Mouse (Mus musculus): ENCODE measurements around the gene Abhd2. TPM values are rescaled to one million over a fixed set of nuclear protein-coding genes. Genes with fewer than 3 reads are reported as not detected.
A peak's percentile ranks its signal among the peaks of the same experiment; 100 is the strongest.

Gene Abhd2
- polyA plus RNA-seq, 1 experiment from 2014 or later: 8.2 TPM

DNA sequence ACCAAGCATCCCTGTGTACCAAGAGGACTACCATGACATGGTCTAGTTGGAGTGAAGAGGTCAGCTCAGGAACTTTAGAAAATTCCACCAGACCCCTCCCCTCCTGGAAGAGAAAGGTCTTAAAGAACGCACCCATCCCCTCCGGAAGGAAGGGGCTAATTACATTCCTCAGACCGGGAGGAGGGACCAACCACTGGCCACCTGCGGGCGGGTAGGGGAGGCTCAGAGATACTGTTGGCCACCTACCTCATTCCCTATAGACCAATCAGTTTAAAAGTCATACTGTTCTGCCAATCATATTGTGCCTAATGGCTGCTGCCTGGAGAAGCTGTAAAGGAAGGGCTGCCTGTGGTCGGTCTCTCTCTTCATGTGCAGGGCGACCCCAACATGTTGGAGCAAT, 115.0 kb downstream of the Abhd2 start:
- 44% methylated on average over 7 of the region's 7 CpGs for WGBS (ENCODE audit: insufficient replicate concordance)
- Histone ChIP-seq H3K4me1 (replicated peaks) (peaks cover 7% of the 10 kb centered on the region), H3K4me2 (no peak overlapping the region), H3K27ac (no peak overlapping the region), H3K4me3 (replicated peaks) (no peak overlapping the region), H3K9ac (no peak overlapping the region), H3K27me3 (no peaks in the 10 kb centered on the region; the same call in 1 of the 2 replicates), H3K9me3 (replicated peaks) (no peaks in the 10 kb centered on the region), H3K36me3 (no peaks in the 10 kb centered on the region)
- ATAC-seq (ENCODE audit: low read depth) (no peak), DNase-seq (no peak)

DNA sequence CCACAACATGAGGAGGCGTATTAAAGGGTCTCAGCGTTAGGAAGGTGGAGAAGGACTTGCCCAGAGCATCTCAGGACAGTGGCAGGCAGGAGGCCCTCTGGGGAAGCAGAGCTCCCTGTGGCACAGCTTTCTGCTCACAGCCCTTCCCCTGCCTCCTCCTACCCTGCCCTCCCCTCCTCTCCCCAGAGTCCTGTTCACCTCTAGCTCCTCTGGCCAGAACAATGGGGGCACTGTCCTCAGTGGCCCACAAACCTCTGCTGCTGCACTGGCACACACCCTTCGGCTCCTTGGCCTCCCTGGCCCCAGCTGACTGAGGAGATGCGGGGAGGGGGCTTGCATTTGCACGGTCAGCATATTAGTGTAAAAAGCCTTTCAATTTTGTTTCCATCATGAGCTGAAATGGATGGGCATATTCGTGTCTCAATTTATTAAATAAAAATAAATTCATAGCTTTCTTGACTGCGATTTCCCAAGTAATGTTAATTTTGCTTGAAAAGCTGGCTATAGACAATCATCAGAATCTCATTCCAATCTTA, 115.7 kb downstream of the Abhd2 start:
- Histone ChIP-seq H3K36me3 (no peaks in the 10 kb centered on the region), H3K4me3 (replicated peaks) (no peak overlapping the region), H3K9me3 (replicated peaks) (no peaks in the 10 kb centered on the region), H3K4me2 (no peak overlapping the region), H3K9ac (no peak overlapping the region), H3K27ac (no peak overlapping the region), H3K27me3 (no peaks in the 10 kb centered on the region), H3K4me1 (replicated peaks) (peaks cover 14% of the 10 kb centered on the region)
- DNase-seq (no peak), ATAC-seq (ENCODE audit: low read depth) (no peak)
- WGBS (ENCODE audit: insufficient replicate concordance): 70% methylated on average over 7 of the region's 7 CpGs

DNA sequence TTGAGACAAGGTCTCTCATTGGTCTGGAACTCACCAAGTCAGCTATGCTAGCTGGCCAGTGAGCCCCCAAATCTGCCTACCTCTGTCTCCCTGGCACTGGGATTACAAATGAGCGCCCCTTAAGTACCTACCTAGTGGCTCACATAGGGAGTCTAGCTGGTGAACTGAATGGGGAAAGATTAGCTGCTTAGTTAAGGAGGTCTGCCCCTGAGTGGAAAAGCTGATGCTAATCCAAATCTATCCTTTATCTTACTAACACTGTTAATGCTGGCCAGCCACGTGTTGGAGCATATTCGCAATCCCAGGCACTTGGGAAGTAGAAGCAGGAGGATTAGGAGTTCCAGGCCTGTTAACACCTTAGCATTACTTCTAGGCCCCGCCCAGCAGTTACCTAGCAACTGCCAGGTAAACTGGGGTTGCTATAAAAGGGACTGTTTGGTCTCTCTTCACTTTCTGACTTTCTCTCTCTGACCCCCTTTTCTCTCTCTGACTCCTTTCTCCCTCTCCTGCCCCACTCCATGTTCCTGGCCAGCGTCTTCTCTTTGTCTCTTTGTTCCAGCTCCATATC, 117.2 kb downstream of the Abhd2 start:
- no peaks in the 10 kb centered on the region for H3K27me3 ChIP-seq
- peaks cover 21% of the 10 kb centered on the region for H3K4me1 ChIP-seq (replicated peaks)
- H3K4me2 ChIP-seq: no peak overlapping the region
- no peaks in the 10 kb centered on the region for H3K9me3 ChIP-seq (replicated peaks)
- H3K36me3 ChIP-seq: no peaks in the 10 kb centered on the region
- no peak for ATAC-seq (ENCODE audit: low read depth)
- H3K4me3 ChIP-seq (replicated peaks): no peak overlapping the region
- DNase-seq: no peak
- 67% methylated on average over 5 of the region's 5 CpGs for WGBS (ENCODE audit: insufficient replicate concordance)
- H3K9ac ChIP-seq: no peak overlapping the region
- H3K27ac ChIP-seq: no peak overlapping the region

DNA sequence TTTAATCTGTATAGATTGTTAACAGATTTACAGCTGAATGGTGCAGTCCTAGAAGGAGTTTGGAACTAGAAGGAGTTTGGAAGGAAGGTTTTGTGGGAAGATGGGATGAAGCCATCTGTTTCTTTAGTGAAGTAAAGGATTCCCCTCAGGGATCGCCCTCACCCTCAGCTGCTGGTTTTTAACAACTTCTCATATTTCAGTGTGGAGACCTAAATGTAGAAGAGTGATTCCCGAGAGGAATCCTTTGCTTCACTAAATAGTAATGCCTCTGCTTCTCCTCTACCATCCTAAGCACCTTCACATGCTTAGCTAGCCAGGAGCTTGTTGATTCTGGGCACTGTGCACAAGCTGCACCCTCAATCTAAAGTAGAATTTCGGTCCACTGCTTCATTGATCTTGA, 118.5 kb downstream of the Abhd2 start:
- H3K9ac ChIP-seq: peak overlapping the region; percentile 78
- 21% methylated on average over 3 of the region's 3 CpGs for WGBS (ENCODE audit: insufficient replicate concordance)
- no peaks in the 10 kb centered on the region for H3K27me3 ChIP-seq
- H3K4me3 ChIP-seq (replicated peaks): peak overlapping the region; percentile 76
- H3K4me1 ChIP-seq (replicated peaks): peaks cover 21% of the 10 kb centered on the region
- ATAC-seq (ENCODE audit: low read depth) (no peak), DNase-seq (no peak)
- H3K27ac ChIP-seq: peak overlapping the region; percentile 89
- no peaks in the 10 kb centered on the region for H3K9me3 ChIP-seq (replicated peaks)
- peak overlapping the region; percentile 90 for H3K4me2 ChIP-seq
- H3K36me3 ChIP-seq: peaks cover 2% of the 10 kb centered on the region; the same call in 1 of the 2 replicates

DNA sequence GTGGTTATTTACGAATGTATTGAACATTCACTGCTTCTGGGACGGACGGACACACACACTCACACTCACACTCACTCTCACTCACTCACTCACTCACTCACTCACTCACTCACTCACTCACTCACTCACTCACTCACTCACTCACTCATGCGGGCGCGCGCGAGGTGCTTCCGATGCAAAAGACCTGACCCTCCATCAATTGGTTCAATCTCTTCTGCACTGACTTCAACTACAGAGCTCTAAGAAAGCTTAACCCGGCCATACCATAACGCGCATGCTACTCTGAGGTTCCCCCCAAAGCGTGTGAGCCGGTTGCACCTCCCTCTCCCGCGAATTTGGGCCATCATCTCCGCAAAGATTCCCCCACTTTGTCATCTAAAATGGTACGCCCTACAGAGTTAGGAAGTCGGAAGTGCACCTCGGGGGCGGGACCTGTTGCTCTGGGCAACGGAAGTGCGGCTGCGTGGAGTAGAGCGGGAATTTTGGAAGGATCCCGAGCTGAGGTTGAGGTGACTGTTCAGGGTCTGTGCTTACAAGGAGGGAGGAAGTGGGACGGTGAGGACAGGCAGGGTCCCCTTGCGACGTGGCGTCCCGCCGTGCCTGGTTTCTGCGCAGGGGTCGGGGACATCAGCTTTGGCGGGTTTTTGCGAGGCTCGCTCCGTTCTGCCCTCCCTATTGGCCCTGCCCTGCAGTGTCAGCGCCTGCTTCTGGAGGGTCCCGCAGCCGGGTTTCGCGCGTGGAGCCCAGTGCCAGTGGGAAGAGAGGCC, 119.1 kb downstream of the Abhd2 start, which contains the start of gene Fanci:
TSS of gene Fanci (plus strand) at position 47 of the 767 bp plus-strand sequence.
- Histone ChIP-seq H3K27me3 (no peaks in the 10 kb centered on the region), H3K27ac (peak within 1 kb of the TSS; percentile 89), H3K4me1 (replicated peaks) (peaks cover 21% of the 10 kb centered on the region), H3K4me3 (replicated peaks) (peak within 1 kb of the TSS; percentile 76), H3K9me3 (replicated peaks) (no peaks in the 10 kb centered on the region), H3K4me2 (peak within 1 kb of the TSS; percentile 90), H3K9ac (peak within 1 kb of the TSS; percentile 78), H3K36me3 (peaks cover 3% of the 10 kb centered on the region; the same call in 1 of the 2 replicates)
- peak; percentile 89 for ATAC-seq (ENCODE audit: low read depth)
- WGBS (ENCODE audit: insufficient replicate concordance): under 1% methylated on average over 44 of the region's 44 CpGs
- peak; percentile 91 for DNase-seq

DNA sequence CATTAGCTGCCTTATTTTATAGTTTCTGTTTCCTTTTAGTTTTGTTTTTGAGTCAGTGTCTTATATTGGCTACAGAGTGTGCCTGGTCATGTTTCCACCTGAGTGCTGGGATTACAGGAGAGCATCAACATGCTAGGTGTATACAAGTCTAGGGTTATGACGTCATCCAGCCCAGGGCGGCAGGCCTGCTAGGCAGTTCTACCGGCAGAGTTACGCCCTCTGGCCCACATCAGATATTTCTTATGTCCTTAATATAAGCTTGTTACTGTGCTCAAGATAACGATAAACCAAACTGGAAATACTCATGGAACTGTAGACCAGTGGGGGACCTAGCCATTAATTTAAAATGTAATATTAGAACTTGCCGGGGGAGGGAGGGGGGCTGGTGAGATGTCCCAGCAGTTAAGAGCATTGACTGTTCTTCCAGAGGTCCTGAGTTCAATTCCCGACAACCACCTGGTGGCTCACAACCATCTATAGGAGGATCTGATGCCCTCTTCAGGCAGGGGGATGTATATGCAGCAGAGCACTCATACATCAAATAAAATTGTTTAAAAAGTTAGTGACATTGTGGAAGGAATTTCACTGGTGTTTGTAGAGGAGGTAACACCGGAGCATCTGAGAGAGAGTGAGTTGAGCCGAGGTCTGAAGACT, 120.0 kb downstream of the Abhd2 start:
- H3K27ac ChIP-seq: peak overlapping the region; percentile 89

DNA sequence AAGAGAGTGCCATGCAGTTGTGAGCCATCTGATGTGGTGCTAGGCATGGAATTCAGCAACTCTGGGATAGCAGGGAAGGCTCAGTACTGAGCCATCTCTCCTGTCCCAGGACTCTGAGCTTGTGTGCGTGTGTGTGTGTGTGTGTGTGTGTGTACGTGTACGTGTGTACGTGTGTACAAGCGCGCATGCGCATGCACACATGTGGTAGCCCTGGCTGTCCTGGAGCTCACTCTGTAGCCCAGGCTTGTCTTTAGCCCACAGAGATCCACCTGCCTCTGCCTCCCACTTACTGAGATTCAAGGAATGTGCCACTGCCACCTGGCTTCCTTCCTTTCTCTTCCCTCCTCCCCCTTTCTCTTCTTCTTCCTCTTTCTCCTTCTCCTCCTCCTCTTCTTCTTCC, 120.9 kb downstream of the Abhd2 start:
- Histone ChIP-seq H3K27ac (no peak overlapping the region), H3K9me3 (replicated peaks) (no peaks in the 10 kb centered on the region), H3K4me3 (replicated peaks) (no peak overlapping the region), H3K4me1 (replicated peaks) (peaks cover 21% of the 10 kb centered on the region), H3K9ac (no peak overlapping the region), H3K27me3 (no peaks in the 10 kb centered on the region), H3K36me3 (peaks cover 10% of the 10 kb centered on the region), H3K4me2 (no peak overlapping the region)
- ATAC-seq (ENCODE audit: low read depth) (no peak), DNase-seq (no peak)
- whole genome bisulfite sequencing (ENCODE audit: insufficient replicate concordance): 91% methylated on average over 7 of the region's 7 CpGs

More for the DNA sequence above, 120.0 kb downstream of the Abhd2 start:
- H3K4me3 ChIP-seq (replicated peaks): peak overlapping the region; percentile 76
- H3K4me2 ChIP-seq: peak overlapping the region; percentile 90
- DNase-seq (peak; percentile 57), ATAC-seq (ENCODE audit: low read depth) (peak; percentile 74)
- peaks cover 21% of the 10 kb centered on the region for H3K4me1 ChIP-seq (replicated peaks)
- no peaks in the 10 kb centered on the region for H3K9me3 ChIP-seq (replicated peaks)
- H3K36me3 ChIP-seq: peaks cover 8% of the 10 kb centered on the region
- WGBS (ENCODE audit: insufficient replicate concordance): 42% methylated on average over 9 of the region's 9 CpGs
- H3K27me3 ChIP-seq: no peaks in the 10 kb centered on the region
- H3K9ac ChIP-seq: peak overlapping the region; percentile 78

DNA sequence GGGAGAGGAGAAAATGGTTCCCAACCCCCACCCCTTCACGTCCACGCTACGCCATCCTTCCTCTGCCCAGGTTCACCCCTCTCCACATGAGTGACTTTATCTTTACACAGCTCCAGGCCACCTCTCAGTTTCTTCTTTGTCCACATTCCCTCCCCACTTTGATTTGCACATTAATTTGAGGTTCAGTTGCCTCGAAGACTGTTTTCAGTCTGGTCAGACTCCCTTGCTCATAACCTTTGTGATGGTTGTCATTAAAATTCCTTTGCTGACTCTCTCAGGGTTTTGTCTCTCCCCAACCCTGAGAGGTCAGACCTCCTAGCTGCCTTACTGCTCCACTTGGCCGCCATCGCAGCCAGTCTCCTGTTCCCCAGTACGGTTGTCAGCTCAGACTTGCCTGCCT, 121.7 kb downstream of the Abhd2 start:
- no peaks in the 10 kb centered on the region for H3K9me3 ChIP-seq (replicated peaks)
- DNase-seq (no peak), ATAC-seq (ENCODE audit: low read depth) (no peak)
- no peaks in the 10 kb centered on the region for H3K27me3 ChIP-seq
- peaks cover 21% of the 10 kb centered on the region for H3K4me1 ChIP-seq (replicated peaks)
- peaks cover 14% of the 10 kb centered on the region for H3K36me3 ChIP-seq
- WGBS (ENCODE audit: insufficient replicate concordance): 70% methylated on average over 7 of the region's 7 CpGs
- no peak overlapping the region for H3K4me2 ChIP-seq
- H3K4me3 ChIP-seq (replicated peaks): no peak overlapping the region
- no peak overlapping the region for H3K27ac ChIP-seq
- no peak overlapping the region for H3K9ac ChIP-seq

DNA sequence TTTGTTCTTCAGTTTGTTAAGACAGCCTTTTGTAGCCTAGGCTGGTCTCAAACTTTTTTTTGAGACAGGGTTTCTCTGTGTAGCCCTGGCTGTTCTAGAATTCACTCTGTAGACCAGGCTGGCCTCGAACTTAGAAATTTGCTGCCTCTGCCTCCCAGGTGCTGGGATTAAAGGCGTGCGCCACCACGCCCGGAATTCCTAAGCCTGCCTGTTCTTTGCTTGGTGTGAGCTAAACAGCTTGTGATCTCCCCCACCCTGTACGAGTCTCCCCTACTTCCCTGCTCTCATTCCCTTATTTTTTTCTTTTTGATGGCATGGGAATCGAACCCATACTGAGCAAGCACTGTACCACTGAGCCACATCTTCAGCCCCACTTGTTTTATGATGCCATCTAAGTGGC, 122.2 kb downstream of the Abhd2 start:
- peaks cover 14% of the 10 kb centered on the region for H3K36me3 ChIP-seq
- ATAC-seq (ENCODE audit: low read depth) (no peak), DNase-seq (no peak)
- no peaks in the 10 kb centered on the region for H3K9me3 ChIP-seq (replicated peaks)
- no peak overlapping the region for H3K4me2 ChIP-seq
- no peak overlapping the region for H3K9ac ChIP-seq
- no peak overlapping the region for H3K4me3 ChIP-seq (replicated peaks)
- peaks cover 21% of the 10 kb centered on the region for H3K4me1 ChIP-seq (replicated peaks)
- 83% methylated on average over 7 of the region's 7 CpGs for WGBS (ENCODE audit: insufficient replicate concordance)
- H3K27me3 ChIP-seq: no peaks in the 10 kb centered on the region
- H3K27ac ChIP-seq: no peak overlapping the region

DNA sequence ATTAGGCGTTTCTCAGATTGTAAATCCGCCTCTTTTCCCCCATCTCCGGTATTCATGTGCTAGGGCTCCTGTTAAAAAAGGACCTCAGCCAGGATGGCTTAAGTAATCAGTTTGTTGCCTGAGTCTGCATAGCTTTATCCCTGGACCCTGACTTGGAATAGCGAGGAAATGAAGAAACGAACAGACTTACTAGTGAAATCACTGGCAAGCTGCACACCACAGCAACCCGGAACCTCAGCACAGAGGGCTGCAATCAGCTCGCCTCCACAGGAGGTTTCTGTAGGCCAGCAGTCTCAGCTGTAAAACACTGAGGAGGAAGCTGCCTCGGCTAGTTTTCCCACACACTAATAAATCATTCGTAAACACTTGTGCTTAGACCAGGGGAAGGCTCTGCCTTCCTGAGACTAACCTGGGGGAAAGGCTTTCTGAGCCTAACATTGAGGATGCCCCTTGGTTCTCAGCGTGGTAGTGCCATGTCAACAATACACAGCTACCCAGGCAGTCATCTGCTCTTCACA, 124.5 kb downstream of the Abhd2 start:
- no peak overlapping the region for H3K4me2 ChIP-seq
- H3K9ac ChIP-seq: no peak overlapping the region
- no peak overlapping the region for H3K4me3 ChIP-seq (replicated peaks)
- no peaks in the 10 kb centered on the region for H3K27me3 ChIP-seq
- no peak overlapping the region for H3K27ac ChIP-seq
- peaks cover 17% of the 10 kb centered on the region for H3K4me1 ChIP-seq (replicated peaks)
- DNase-seq: no peak
- 71% methylated on average over 10 of the region's 10 CpGs for WGBS (ENCODE audit: insufficient replicate concordance)
- ATAC-seq (ENCODE audit: low read depth): no peak
- H3K9me3 ChIP-seq (replicated peaks): no peaks in the 10 kb centered on the region
- peaks cover 17% of the 10 kb centered on the region for H3K36me3 ChIP-seq

DNA sequence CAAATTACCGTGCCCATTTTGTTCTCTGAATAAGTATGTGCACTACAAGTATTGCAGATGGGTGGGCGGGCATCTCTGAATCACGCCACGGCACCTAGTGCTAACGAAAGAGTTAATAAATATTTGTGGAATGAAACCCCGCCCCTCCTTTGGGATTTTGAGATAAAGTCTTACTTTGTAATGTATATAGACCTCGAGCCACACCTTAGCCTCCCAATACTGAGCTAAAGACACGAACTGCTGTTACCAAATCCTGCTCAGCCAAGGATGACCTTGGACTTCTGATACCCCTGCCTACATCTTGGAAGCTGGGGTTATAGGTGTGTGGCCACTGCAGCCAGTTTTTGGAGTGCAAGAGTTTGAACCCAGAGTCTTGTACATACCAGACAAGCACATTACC, 125.4 kb downstream of the Abhd2 start:
- no peak overlapping the region for H3K27ac ChIP-seq

More for the DNA sequence above, 125.4 kb downstream of the Abhd2 start:
- no peak overlapping the region for H3K4me3 ChIP-seq (replicated peaks)
- H3K4me2 ChIP-seq: no peak overlapping the region
- H3K4me1 ChIP-seq (replicated peaks): peaks cover 9% of the 10 kb centered on the region; the same call in 1 of the 2 replicates
- 59% methylated on average over 8 of the region's 8 CpGs for WGBS (ENCODE audit: insufficient replicate concordance)
- peaks cover 23% of the 10 kb centered on the region for H3K36me3 ChIP-seq
- H3K27me3 ChIP-seq: no peaks in the 10 kb centered on the region
- DNase-seq: no peak
- H3K9me3 ChIP-seq (replicated peaks): no peaks in the 10 kb centered on the region
- no peak for ATAC-seq (ENCODE audit: low read depth)
- no peak overlapping the region for H3K9ac ChIP-seq

All from liver, embryonic 13.5 days (tissue).